In genomic region chr3:16466388-16466787, GRCm38 (mm10) we compare ENCODE assay signal across 8 mouse cellular contexts.
DNase-seq lines count a peak whose midpoint lies in the region; ATAC-seq and TF ChIP-seq lines count a peak whose summit lies in the region.

No protein-coding gene starts in this region.

- intact Hi-C loops in heart, postnatal 14 days (cut with DNase I), result loop anchor here (2.0 kb wide), 1 partner anchor 1358 kb away; no protein-coding TSS in a partner anchor

- no peak overlapping the region for H3K27ac ChIP-seq in embryonic fibroblast, embryonic 13.5 days (ENCODE audit: insufficient read depth, low read length)
- H3K27ac ChIP-seq in kidney, embryonic 15.5 days, result no peak overlapping the region
- H3K27ac ChIP-seq in limb, embryonic 12.5 days, result no peak overlapping the region

- H3K4me2 ChIP-seq in kidney, embryonic 15.5 days, result 0 out of 2 replicates have a peak overlapping the region, but pooled peaks have one; percentile 16
- H3K4me2 ChIP-seq in limb, embryonic 12.5 days, result 0 out of 2 replicates have a peak overlapping the region, but pooled peaks have one; percentile 7

- H3K27me3 ChIP-seq in kidney, embryonic 15.5 days, result no peaks in the 10 kb centered on the region
- no peaks in the 10 kb centered on the region for H3K27me3 ChIP-seq in limb, embryonic 12.5 days

- no peak for ATAC-seq in kidney, embryonic 15.5 days (replicated peaks; ENCODE audit: low FRiP score)
- ATAC-seq in limb, embryonic 12.5 days (ENCODE audit: insufficient number of reproducible peaks, insufficient read depth, low FRiP score, low TSS enrichment, low read depth), result no peak
- ATAC-seq in activated CD4-positive, CD25-positive, alpha-beta regulatory T cell, adult 4 months, result no peak

- no peaks in the 10 kb centered on the region for H3K9me3 ChIP-seq in kidney, embryonic 15.5 days (replicated peaks)
- H3K9me3 ChIP-seq in limb, embryonic 12.5 days, result no peaks in the 10 kb centered on the region

- H3K9ac ChIP-seq in kidney, embryonic 15.5 days, result no peak overlapping the region
- H3K9ac ChIP-seq in limb, embryonic 12.5 days (replicated peaks), result no peak overlapping the region

- TF ChIP-seq CTCF in brain, embryonic 14.5 days (IDR thresholded peaks at IDR 0.05; ENCODE audit: borderline replicate concordance, extremely low read depth, insufficient read depth, insufficient read length), result peak; percentile 86
- peak; percentile 49; the same call in 1 of the 2 replicates for TF ChIP-seq CTCF in embryonic fibroblast, embryonic 13.5 days (IDR thresholded peaks at IDR 0.05; ENCODE audit: borderline replicate concordance, insufficient read depth, low read length)

- no peak overlapping the region for H3K4me3 ChIP-seq in embryonic fibroblast, embryonic 13.5 days (ENCODE audit: insufficient read depth, low read length)
- no peak overlapping the region for H3K4me3 ChIP-seq in kidney, embryonic 15.5 days (replicated peaks)
- no peak overlapping the region for H3K4me3 ChIP-seq in limb, embryonic 12.5 days (replicated peaks)

- DNase-seq in heart, postnatal 14 days, result peak; percentile 16 to 38
- no peak for DNase-seq in heart, adult 11 months
- peak; percentile 94 for DNase-seq in brain, embryonic 14.5 days (ENCODE audit: low read depth)
- peak; percentile 91 for DNase-seq in retina, embryonic 14.5 days (ENCODE audit: low spot score)

- WGBS in kidney, embryonic 15.5 days, result 16% methylated on average over 9 of the region's 9 CpGs
- 21% methylated on average over 9 of the region's 9 CpGs for WGBS in limb, embryonic 12.5 days

- no peaks in the 10 kb centered on the region for H3K36me3 ChIP-seq in kidney, embryonic 15.5 days
- no peaks in the 10 kb centered on the region for H3K36me3 ChIP-seq in limb, embryonic 12.5 days

- H3K4me1 ChIP-seq in embryonic fibroblast, embryonic 13.5 days (ENCODE audit: control insufficient read depth, insufficient read depth, low read length), result no peaks in the 10 kb centered on the region
- no peaks in the 10 kb centered on the region for H3K4me1 ChIP-seq in kidney, embryonic 15.5 days
- H3K4me1 ChIP-seq in limb, embryonic 12.5 days (replicated peaks), result no peaks in the 10 kb centered on the region

- TF ChIP-seq POLR2A in brain, embryonic 14.5 days (IDR thresholded peaks at IDR 0.05; ENCODE audit: borderline replicate concordance, extremely low read depth, insufficient read depth, insufficient read length, poor library complexity, severe bottlenecking), result no peak
- no peak for TF ChIP-seq POLR2A in embryonic fibroblast, embryonic 13.5 days (IDR thresholded peaks at IDR 0.05; ENCODE audit: low read depth, low read length)
